Mouse (Mus musculus) heart, postnatal 0 days (tissue): ENCODE data around the gene Cts3.
"Not testable (repeated sequence)": the region's sequence is repeated elsewhere in the genome, so short reads cannot be mapped to it uniquely, and the experiment has no call there.

Experiments
- CTCF ChIP-seq: IDR thresholded peaks from 2 replicates; pipeline ENCODE4 v1.5.1; 2016; ENCODE audit warnings: antibody characterized with exemption, control low read depth, low read depth
- EP300 ChIP-seq: IDR thresholded peaks from 2 replicates; pipeline ENCODE4 v1.6.1; 2016; ENCODE audit warnings: antibody characterized with exemption, low read depth

GRCm38 (mm10) chr13:61568074-61568473, 1.9 kb downstream of the Cts3 start, which contains the start of gene Gm49352:
- TF ChIP-seq CTCF, EP300: not testable (repeated sequence)
